Mouse (Mus musculus) C2C12 (cell line): Measurements from ENCODE around the gene Tbxas1. TPM values are rescaled to one million over a fixed set of nuclear protein-coding genes. Genes with fewer than 3 reads are reported as not detected.

ENCODE experiments used
- H3K27me3 ChIP-seq: one replicate; pipeline ENCODE4 v1.6.1; 2011; ENCODE audit not compliant: control insufficient read depth, insufficient read depth, insufficient read length
- H3K36me3 ChIP-seq: one replicate; pipeline ENCODE4 v1.6.1; 2011; ENCODE audit not compliant: control insufficient read depth, insufficient read depth
- H3K4me3 ChIP-seq: one replicate; pipeline ENCODE4 v1.5.1; 2011; ENCODE audit warnings: mild to moderate bottlenecking, control low read depth; ENCODE audit not compliant: poor library complexity, insufficient read depth, severe bottlenecking
- H3K79me2 ChIP-seq: one replicate; pipeline ENCODE4 v1.6.1; 2011; ENCODE audit not compliant: control insufficient read depth, insufficient read depth
- H3K79me3 ChIP-seq: one replicate; pipeline ENCODE4 v1.6.1; 2011; ENCODE audit warnings: low read depth, control low read depth
- H3ac ChIP-seq: one replicate; pipeline ENCODE3; 2011; ENCODE audit warnings: low read depth; ENCODE audit not compliant: control insufficient read depth, insufficient read length
- CEBPB ChIP-seq: IDR thresholded peaks from one replicate; pipeline ENCODE4 v1.6.1; 2011; ENCODE audit warnings: low read depth, mild to moderate bottlenecking, control low read depth, moderate library complexity
- CTCF ChIP-seq: IDR thresholded peaks from one replicate; pipeline ENCODE4 v1.5.1; 2011; ENCODE audit not compliant: control insufficient read depth, insufficient read depth, insufficient read length
- FOSL1 ChIP-seq: IDR thresholded peaks from one replicate; pipeline ENCODE4 v1.8.0; 2011; ENCODE audit warnings: mild to moderate bottlenecking, low read length; ENCODE audit not compliant: poor library complexity, insufficient read depth, severe bottlenecking
- MAX ChIP-seq: IDR thresholded peaks from one replicate; pipeline ENCODE4 v1.6.1; 2011; ENCODE audit warnings: mild to moderate bottlenecking, control low read depth
- MYOD1 ChIP-seq: IDR thresholded peaks from one replicate; pipeline ENCODE4 v1.6.1; 2011; ENCODE audit warnings: low read depth; ENCODE audit not compliant: control insufficient read depth, insufficient read length
- MYOG ChIP-seq: IDR thresholded peaks from one replicate; pipeline ENCODE4 v1.6.1; 2011; ENCODE audit not compliant: control insufficient read depth, insufficient read length; ENCODE audit errors: extremely low read depth
- USF1 ChIP-seq: IDR thresholded peaks from one replicate; pipeline ENCODE4 v1.6.1; 2011; ENCODE audit warnings: low read depth, mild to moderate bottlenecking, control low read depth, moderate library complexity
- polyA plus RNA-seq: library from polyadenylated mRNA; unstranded; fragments of >200 nt; fragmentation: generic; extraction: Trizol; gene quantifications from one replicate; pipeline ENCODE4 v1.2.1, GENCODE M21; 2012; ENCODE audit warnings: missing spikeins

Tbxas1 gene
- polyA plus RNA-seq, 1 experiment = 0.06 TPM

GRCm38 (mm10) chr6:38913386-38914042 lies 38.3 kb downstream of the Tbxas1 start:
- TF ChIP-seq MYOG (no peak), MAX (no peak), CTCF (no peak), CEBPB (no peak), MYOD1 (no peak), FOSL1 (no peak), USF1 (no peak)
- Histone ChIP-seq H3K4me3 (no peak overlapping the region), H3K79me2 (no peaks in the 10 kb centered on the region), H3K36me3 (no peaks in the 10 kb centered on the region), H3K27me3 (no peaks in the 10 kb centered on the region), H3K79me3 (no peaks in the 10 kb centered on the region), H3ac (no peak overlapping the region)

GRCm38 (mm10) chr6:38914181-38914580 lies 39.0 kb downstream of the Tbxas1 start:
- Histone ChIP-seq H3ac (no peak overlapping the region), H3K36me3 (no peaks in the 10 kb centered on the region), H3K4me3 (no peak overlapping the region), H3K79me3 (no peaks in the 10 kb centered on the region), H3K27me3 (no peaks in the 10 kb centered on the region), H3K79me2 (no peaks in the 10 kb centered on the region)
- TF ChIP-seq MYOG = no peak
- no peak for TF ChIP-seq MAX
- no peak for TF ChIP-seq MYOD1
- TF ChIP-seq USF1 = no peak
- TF ChIP-seq FOSL1 = no peak
- no peak for TF ChIP-seq CTCF

- H3K79me2 ChIP-seq = no peaks in the 10 kb centered on the region
- H3ac ChIP-seq = no peak overlapping the region
- TF ChIP-seq MYOG = no peak
- H3K27me3 ChIP-seq = no peaks in the 10 kb centered on the region
- H3K4me3 ChIP-seq = no peak overlapping the region
- no peaks in the 10 kb centered on the region for H3K79me3 ChIP-seq
- no peaks in the 10 kb centered on the region for H3K36me3 ChIP-seq
Observed at GRCm38 (mm10) chr6:38915776-38916175, 40.6 kb downstream of the Tbxas1 start.

GRCm38 (mm10) chr6:38916571-38916970 lies 41.4 kb downstream of the Tbxas1 start:
- TF ChIP-seq MYOG (no peak), MAX (no peak), CTCF (no peak), USF1 (no peak), CEBPB (no peak), MYOD1 (no peak), FOSL1 (no peak)

GRCm38 (mm10) chr6:38917415-38917814 lies 42.2 kb downstream of the Tbxas1 start:
- no peaks in the 10 kb centered on the region for H3K79me2 ChIP-seq
- H3ac ChIP-seq = no peak overlapping the region
- no peaks in the 10 kb centered on the region for H3K79me3 ChIP-seq
- no peak for TF ChIP-seq MYOG
- no peak for TF ChIP-seq USF1
- TF ChIP-seq FOSL1 = no peak
- no peak for TF ChIP-seq MAX
- no peak for TF ChIP-seq MYOD1
- TF ChIP-seq CEBPB = no peak
- no peak for TF ChIP-seq CTCF
- no peak overlapping the region for H3K4me3 ChIP-seq
- no peaks in the 10 kb centered on the region for H3K36me3 ChIP-seq
- no peaks in the 10 kb centered on the region for H3K27me3 ChIP-seq

More at GRCm38 (mm10) chr6:38916571-38916970, 41.4 kb downstream of the Tbxas1 start:
- Histone ChIP-seq H3ac (no peak overlapping the region), H3K4me3 (no peak overlapping the region), H3K36me3 (no peaks in the 10 kb centered on the region), H3K79me2 (no peaks in the 10 kb centered on the region), H3K27me3 (no peaks in the 10 kb centered on the region), H3K79me3 (no peaks in the 10 kb centered on the region)

- no peaks in the 10 kb centered on the region for H3K79me3 ChIP-seq
- H3K4me3 ChIP-seq = no peak overlapping the region
- H3ac ChIP-seq = no peak overlapping the region
- TF ChIP-seq MAX = no peak
- no peak for TF ChIP-seq MYOG
- no peak for TF ChIP-seq CEBPB
- TF ChIP-seq MYOD1 = no peak
- TF ChIP-seq CTCF = no peak
- TF ChIP-seq FOSL1 = no peak
- no peak for TF ChIP-seq USF1
- no peaks in the 10 kb centered on the region for H3K36me3 ChIP-seq
- no peaks in the 10 kb centered on the region for H3K27me3 ChIP-seq
- no peaks in the 10 kb centered on the region for H3K79me2 ChIP-seq
Observed at GRCm38 (mm10) chr6:38918728-38919127, 43.5 kb downstream of the Tbxas1 start.
